Mouse (Mus musculus): Measurements from ENCODE around the gene Efna5.

DNA sequence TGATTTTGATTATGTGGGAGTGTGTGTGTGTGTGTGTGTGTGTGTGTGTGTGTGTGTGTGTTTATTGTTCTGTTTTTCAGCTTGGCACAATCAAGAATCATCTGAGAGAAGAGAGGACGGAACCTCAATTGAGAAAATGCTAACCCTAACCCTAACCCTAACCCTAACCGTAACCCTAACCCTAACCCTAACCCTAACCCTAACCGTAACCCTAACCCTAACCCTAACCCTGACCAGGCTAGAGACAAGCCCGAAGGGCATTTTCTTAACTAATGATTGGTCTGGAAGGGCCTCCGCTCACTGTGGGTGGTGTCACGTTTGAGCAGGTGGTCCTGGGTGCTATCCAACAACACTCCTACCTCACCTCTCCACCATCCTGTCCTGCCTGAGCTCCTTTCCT, 143.7 kb downstream of the Efna5 start:
- TF ChIP-seq GATA1 (IDR thresholded peaks at IDR 0.05; ENCODE audit: borderline replicate concordance, low read length): no peak
- no peak for TF ChIP-seq FLI1 (IDR thresholded peaks at IDR 0.05; ENCODE audit: low read length)
